Mouse (Mus musculus): ENCODE results near the gene C2cd4d.

Gene C2cd4d

GRCm38 (mm10) chr3:94377028-94377923 lies 15.0 kb downstream of the C2cd4d start:
- DNase-seq, result peak; percentile 14

GRCm38 (mm10) chr3:94379831-94380510 lies 17.7 kb downstream of the C2cd4d start:
- no peak for DNase-seq

- no peak for DNase-seq
Observed at GRCm38 (mm10) chr3:94382308-94382707, 20.1 kb downstream of the C2cd4d start.

DNA sequence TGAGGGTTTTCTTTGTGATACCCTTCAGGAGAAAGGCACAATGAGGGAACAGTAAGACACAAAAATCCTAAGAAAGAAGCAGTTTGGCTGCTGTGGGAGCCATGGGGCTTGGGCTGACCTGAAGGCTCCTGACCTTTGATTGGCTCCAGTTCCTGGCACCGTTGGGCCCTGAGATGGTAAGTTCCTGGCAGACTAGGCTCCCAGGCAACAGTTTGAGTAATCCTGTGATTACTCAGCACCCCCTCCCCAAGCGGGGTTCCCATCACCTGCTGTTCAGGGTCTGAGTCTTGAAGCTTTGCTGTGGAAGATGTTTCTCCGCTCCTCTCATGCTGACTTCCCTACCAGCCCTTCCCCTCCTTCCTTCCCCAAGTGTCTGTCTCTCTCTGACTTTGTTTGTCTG lies 21.2 kb downstream of the C2cd4d start:
- DNase-seq, result no peak

GRCm38 (mm10) chr3:94386671-94387070 lies 24.4 kb downstream of the C2cd4d start:
- DNase-seq, result no peak

DNA sequence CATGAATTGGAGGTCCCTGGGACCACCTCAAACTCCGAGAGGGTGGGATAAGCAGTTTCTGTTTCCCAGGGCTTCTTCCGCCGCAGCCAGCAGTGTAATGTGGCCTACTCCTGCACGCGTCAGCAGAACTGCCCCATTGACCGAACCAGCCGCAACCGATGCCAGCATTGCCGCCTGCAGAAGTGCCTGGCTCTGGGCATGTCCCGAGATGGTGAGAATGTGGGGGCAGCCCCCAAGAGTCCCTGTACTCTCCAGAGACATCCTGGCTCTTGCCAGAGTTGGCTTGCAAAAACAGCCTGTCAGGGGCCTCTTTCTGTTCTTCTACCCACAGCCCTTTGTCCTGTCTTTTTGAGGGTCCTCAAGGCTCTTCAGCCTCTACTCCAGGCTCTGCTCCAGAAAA lies 25.2 kb downstream of the C2cd4d start:
- no peak for DNase-seq

DNA sequence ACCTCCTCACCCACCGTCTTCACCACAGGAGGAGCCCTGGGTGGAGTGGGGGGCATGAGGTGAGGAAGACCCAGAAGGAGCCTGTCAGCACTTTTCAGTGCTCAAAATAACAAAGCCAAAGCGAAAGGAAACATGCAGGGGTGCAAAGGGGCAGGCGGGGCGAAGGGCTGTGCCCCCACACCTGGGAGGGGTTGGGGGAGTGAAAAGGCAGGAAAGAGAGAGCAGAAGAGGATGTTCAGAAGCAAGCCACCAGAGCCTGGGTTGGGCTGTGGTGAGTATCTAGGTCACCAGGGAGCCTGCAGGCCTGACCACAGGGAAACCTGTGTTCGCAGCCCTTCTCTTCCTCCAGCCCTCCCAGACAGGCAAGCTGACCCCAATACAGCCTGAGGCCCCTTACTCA lies 25.8 kb downstream of the C2cd4d start:
- no peak for DNase-seq

- no peak for DNase-seq
Observed at GRCm38 (mm10) chr3:94389420-94389819, 27.2 kb downstream of the C2cd4d start.

DNA sequence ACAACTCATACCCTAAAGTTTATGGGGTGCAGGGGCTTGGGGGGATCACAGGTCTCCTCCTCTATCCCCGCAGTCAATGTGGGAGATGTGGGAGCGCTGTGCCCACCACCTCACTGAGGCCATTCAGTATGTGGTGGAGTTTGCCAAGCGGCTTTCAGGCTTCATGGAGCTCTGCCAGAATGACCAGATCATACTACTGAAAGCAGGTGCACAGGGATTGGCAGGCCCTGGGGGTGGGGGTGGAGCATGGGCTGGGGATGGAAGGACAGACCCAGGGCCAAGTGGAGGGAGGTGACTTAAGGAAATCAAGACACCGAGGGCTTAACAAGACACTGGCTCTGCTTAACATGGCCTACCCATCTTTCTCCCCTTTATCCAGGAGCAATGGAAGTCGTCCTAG lies 28.8 kb downstream of the C2cd4d start:
- DNase-seq, result no peak

GRCm38 (mm10) chr3:94392128-94392527 lies 29.9 kb downstream of the C2cd4d start:
- no peak for DNase-seq

DNA sequence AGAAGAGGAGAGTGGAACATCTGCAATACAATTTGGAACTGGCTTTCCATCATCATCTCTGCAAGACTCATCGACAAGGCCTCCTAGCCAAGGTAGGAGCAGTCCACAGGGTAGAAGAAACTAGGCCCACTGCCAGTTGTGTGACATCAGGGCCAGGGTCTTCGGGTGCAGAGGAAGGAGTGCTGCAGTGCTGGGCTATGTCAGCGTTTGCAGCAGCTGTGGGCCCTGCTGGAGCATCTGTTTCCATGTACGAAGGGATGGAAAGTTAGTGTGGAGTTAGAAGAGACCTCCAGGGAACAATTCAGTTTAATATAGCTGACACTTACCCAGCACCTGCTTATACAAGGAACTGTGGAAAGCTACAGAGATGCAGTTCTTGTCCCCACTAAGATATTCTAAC lies 30.8 kb downstream of the C2cd4d start:
- no peak for DNase-seq

DNA sequence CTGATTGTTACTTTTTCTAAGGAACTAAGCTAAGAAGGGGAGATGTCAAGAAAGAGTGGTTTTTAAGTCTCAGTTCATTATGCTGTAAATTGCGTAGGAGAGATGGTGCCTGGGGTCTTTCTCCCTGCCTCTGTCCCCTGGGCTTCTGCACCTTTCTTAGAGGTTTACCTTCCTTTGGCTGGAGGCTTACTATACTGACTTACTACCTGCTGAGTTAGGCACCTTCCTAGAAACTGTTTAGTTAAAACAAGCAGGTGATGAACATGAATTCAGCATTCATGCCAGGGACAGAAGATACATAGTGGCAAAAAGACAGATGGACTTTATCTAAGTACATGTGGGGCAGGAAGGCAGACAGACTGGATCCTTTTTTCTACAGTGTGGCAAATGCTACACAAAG lies 34.1 kb downstream of the C2cd4d start:
- no peak for DNase-seq

DNA sequence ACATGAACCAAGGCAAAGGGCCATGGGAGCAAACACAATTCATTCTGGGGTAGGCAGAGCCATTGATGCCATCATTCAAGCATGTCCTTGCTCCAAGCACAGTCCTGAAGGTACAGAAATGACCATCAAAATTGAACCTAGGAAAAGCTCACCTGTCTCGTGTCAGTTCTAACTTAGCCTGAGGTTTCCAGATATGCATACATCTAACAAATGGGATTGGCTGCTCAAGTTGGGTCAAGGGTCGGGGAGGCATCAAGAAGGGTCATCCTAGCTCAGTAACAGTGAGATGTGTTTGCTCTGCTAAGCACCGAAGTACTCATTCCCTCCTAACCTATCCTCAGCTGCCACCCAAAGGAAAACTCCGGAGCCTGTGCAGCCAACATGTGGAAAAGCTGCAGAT lies 34.6 kb downstream of the C2cd4d start:
- DNase-seq, result no peak

GRCm38 (mm10) chr3:94398217-94398616 lies 36.0 kb downstream of the C2cd4d start, which contains the start of gene Lingo4:
TSS of gene Lingo4 (plus strand) at chr3:94398517.
- DNase-seq, result no peak

- DNase-seq, result peak; percentile 22
Observed at GRCm38 (mm10) chr3:94398943-94399481, 36.8 kb downstream of the C2cd4d start.

GRCm38 (mm10) chr3:94399663-94400310 lies 37.5 kb downstream of the C2cd4d start:
- no peak for DNase-seq

DNA sequence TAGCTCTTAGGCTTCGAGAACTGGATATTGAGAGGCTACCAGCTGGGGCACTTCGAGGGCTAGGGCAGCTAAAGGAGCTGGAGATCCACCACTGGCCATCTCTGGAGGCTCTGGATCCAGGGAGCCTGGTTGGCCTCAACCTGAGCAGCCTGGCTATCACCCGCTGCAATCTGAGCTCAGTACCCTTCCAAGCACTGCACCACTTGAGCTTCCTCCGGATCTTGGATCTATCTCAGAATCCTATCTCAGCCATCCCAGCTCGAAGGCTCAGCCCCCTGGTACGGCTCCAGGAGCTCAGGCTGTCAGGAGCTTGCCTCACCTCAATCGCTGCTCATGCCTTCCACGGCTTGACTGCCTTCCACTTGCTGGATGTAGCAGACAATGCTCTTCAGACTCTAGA lies 40.2 kb downstream of the C2cd4d start:
- DNase-seq, result no peak

DNA sequence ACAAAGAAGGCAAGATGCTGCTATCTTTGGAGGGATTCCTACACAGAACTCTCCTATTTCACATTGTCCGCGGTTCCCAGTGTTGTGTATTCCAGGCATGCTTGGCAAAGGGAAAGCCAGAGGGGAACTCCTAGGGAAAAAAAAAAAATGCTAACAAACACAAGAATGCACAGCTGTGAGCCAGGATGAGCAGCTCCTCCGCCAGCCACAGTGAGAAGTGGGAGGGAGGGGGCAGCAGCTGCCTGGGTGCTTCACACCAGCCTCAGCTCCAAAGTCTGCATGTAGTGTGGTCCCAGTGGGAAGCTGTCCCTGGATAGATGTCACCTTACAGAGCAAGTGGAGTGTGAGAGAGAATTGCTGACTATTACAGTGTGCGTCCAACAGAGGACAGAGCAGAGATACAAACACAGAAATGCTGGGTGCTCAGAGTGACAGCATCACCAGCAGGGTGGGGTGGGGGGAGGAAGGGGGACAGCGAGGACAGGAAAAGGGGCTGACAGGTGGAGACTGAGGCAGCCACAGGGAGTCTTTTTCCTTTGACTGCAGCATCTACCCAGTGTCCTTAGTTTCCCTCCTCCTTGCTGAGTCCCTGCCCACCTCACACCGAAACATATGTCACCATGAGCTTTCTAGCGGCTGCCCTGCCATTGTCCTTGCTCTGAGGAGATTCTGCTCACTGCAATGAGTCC lies 42.3 kb downstream of the C2cd4d start:
- peak; percentile 65 for DNase-seq

DNA sequence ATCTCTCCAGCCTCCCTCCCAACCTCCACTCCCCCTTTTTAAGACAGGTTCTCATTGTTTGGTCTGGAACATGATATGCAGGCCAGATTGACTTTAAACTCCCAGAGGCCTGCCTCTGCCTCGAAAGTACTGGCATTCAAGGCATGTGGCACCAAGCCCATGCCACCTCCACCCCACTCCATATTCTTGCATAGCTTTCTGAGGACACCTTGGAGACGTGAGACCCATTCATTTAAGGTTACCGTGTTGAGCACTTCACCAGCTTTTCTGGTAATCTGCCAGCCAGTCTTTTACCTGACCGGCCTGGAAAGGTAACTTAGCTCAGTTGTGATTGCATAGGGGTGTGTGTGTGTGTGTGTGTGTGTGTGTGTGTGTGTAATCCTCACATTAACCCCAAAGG lies 43.3 kb downstream of the C2cd4d start:
- peak; percentile 43 for DNase-seq

GRCm38 (mm10) chr3:94412530-94412929 lies 50.3 kb downstream of the C2cd4d start:
- DNase-seq, result peak; percentile 14

GRCm38 (mm10) chr3:94413031-94413679 lies 50.9 kb downstream of the C2cd4d start, which contains the start of gene Tdrkh:
TSS of gene Tdrkh (plus strand) at chr3:94413273.
- DNase-seq, result peak; percentile 97
